Mouse (Mus musculus): ENCODE measurements at regions not wholly inside any gene's neighbourhood (a gene's known extent, or its start where the extent isn't known, plus 50 kb on each side); places are given as distances from the start of the nearest gene placed in this dataset.

DNA sequence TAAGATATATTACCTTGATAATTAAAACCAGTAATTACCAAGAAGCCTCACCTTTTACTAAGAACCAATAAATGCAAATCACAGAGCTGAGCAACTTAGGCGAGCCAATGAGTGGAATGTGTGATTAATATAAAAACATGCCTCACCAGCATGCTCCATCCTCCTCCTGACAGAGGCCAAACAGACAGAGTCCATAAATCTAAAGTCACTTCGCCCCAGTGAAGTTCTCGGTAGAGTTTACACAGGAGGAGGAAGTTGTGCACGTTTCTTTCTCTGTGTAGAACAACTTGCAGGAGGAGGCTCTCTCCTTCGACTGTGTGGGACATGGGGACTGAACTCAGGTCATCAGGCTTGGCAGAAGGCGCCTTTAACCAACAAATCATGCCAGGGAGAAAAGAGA lies 139.5 kb upstream of the Cops8 start:
- Histone ChIP-seq H3K4me3 (ENCODE audit: low read depth, low read length) (no peak overlapping the region), H3K9ac (replicated peaks; ENCODE audit: low read length) (no peak overlapping the region), H3K4me1 (ENCODE audit: control insufficient read depth, insufficient read depth, low read length) (no peaks in the 10 kb centered on the region; the same call in 1 of the 2 replicates), H3K36me3 (replicated peaks; ENCODE audit: control insufficient read depth, insufficient read depth, low read depth, low read length) (no peaks in the 10 kb centered on the region), H3K9me3 (replicated peaks; ENCODE audit: control insufficient read depth, low read length) (no peaks in the 10 kb centered on the region), H3K27me3 (ENCODE audit: control insufficient read depth, insufficient read depth, low read length) (no peaks in the 10 kb centered on the region), H3K27ac (replicated peaks; ENCODE audit: low read depth, low read length) (no peak overlapping the region), H3K4me2 (ENCODE audit: low read depth, low read length) (no peak overlapping the region)
- DNase-seq (ENCODE audit: low spot score) (no peak), ATAC-seq (replicated peaks; ENCODE audit: insufficient number of reproducible peaks, low FRiP score, low TSS enrichment, low read depth) (no peak)
- WGBS = 83% methylated on average over 6 of the region's 6 CpGs

DNA sequence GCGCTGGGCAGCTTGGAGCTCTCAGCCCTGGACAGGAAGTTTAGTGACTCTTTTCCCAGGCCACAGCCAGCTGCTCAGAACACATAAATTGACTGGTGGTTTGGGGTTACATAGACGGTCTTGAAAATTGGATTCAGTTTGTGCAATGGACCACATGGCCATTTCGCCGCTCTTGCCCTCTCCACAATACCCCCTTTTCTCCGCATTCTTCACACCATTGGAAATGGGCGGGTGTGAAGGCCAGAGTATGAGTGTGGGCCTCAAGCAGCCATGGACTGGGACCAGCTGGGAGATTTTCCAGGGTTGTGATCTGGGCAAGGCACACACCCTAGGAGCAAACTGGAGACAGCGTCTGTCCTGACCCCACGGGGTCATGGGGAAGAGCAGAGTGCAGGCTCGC lies 135.1 kb upstream of the Cops8 start:
- WGBS = 81% methylated on average over 9 of the region's 9 CpGs
- DNase-seq (ENCODE audit: low spot score) (no peak), ATAC-seq (replicated peaks; ENCODE audit: insufficient number of reproducible peaks, low FRiP score, low TSS enrichment, low read depth) (peak; percentile 44; the same call in 1 of the 2 replicates)
- Histone ChIP-seq H3K4me2 (ENCODE audit: low read depth, low read length) (no peak overlapping the region), H3K27ac (replicated peaks; ENCODE audit: low read depth, low read length) (no peak overlapping the region), H3K4me1 (ENCODE audit: control insufficient read depth, insufficient read depth, low read length) (no peaks in the 10 kb centered on the region; the same call in 1 of the 2 replicates), H3K9me3 (replicated peaks; ENCODE audit: control insufficient read depth, low read length) (no peaks in the 10 kb centered on the region), H3K36me3 (replicated peaks; ENCODE audit: control insufficient read depth, insufficient read depth, low read depth, low read length) (no peaks in the 10 kb centered on the region), H3K27me3 (ENCODE audit: control insufficient read depth, insufficient read depth, low read length) (no peaks in the 10 kb centered on the region), H3K4me3 (ENCODE audit: low read depth, low read length) (no peak overlapping the region), H3K9ac (replicated peaks; ENCODE audit: low read length) (no peak overlapping the region)

GRCm38 (mm10) chr1:90470996-90471395 lies 131.8 kb upstream of the Cops8 start:
- no peak for DNase-seq (ENCODE audit: low spot score)
- Histone ChIP-seq H3K36me3 (replicated peaks; ENCODE audit: control insufficient read depth, insufficient read depth, low read depth, low read length) (no peaks in the 10 kb centered on the region), H3K4me2 (ENCODE audit: low read depth, low read length) (no peak overlapping the region), H3K4me3 (ENCODE audit: low read depth, low read length) (no peak overlapping the region), H3K9ac (replicated peaks; ENCODE audit: low read length) (no peak overlapping the region), H3K27me3 (ENCODE audit: control insufficient read depth, insufficient read depth, low read length) (no peaks in the 10 kb centered on the region), H3K27ac (replicated peaks; ENCODE audit: low read depth, low read length) (no peak overlapping the region), H3K9me3 (replicated peaks; ENCODE audit: control insufficient read depth, low read length) (no peaks in the 10 kb centered on the region), H3K4me1 (ENCODE audit: control insufficient read depth, insufficient read depth, low read length) (no peaks in the 10 kb centered on the region; the same call in none of the 2 replicates)
- 57% methylated on average over 10 of the region's 10 CpGs for WGBS
- no peak for ATAC-seq (replicated peaks; ENCODE audit: insufficient number of reproducible peaks, low FRiP score, low TSS enrichment, low read depth)

DNA sequence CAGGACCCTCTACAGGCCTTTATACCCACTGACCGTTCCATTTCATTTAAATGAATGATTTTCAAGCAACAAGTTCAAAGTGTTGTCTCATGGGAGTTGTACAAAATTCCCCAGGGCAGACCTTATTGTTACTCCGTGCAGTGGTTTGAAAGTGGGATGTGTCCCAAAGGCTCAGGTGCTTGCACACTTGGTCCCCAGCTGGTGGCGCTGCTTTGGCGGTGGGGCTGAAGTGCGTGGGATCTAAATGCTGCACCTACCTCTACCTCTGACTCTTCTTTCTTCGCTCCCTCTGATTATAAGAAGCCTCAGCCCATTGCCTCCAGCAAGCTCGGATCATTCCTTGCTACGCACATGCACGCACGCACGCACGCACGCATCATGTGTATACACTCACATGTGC lies 131.0 kb upstream of the Cops8 start:
- Histone ChIP-seq H3K4me2 (ENCODE audit: low read depth, low read length) (no peak overlapping the region), H3K9ac (replicated peaks; ENCODE audit: low read length) (no peak overlapping the region), H3K9me3 (replicated peaks; ENCODE audit: control insufficient read depth, low read length) (no peaks in the 10 kb centered on the region), H3K27ac (replicated peaks; ENCODE audit: low read depth, low read length) (no peak overlapping the region), H3K36me3 (replicated peaks; ENCODE audit: control insufficient read depth, insufficient read depth, low read depth, low read length) (no peaks in the 10 kb centered on the region), H3K4me1 (ENCODE audit: control insufficient read depth, insufficient read depth, low read length) (no peaks in the 10 kb centered on the region; the same call in none of the 2 replicates), H3K4me3 (ENCODE audit: low read depth, low read length) (no peak overlapping the region), H3K27me3 (ENCODE audit: control insufficient read depth, insufficient read depth, low read length) (no peaks in the 10 kb centered on the region)
- 89% methylated on average over 13 of the region's 13 CpGs for WGBS
- DNase-seq (ENCODE audit: low spot score) = no peak
- ATAC-seq (replicated peaks; ENCODE audit: insufficient number of reproducible peaks, low FRiP score, low TSS enrichment, low read depth) = no peak

DNA sequence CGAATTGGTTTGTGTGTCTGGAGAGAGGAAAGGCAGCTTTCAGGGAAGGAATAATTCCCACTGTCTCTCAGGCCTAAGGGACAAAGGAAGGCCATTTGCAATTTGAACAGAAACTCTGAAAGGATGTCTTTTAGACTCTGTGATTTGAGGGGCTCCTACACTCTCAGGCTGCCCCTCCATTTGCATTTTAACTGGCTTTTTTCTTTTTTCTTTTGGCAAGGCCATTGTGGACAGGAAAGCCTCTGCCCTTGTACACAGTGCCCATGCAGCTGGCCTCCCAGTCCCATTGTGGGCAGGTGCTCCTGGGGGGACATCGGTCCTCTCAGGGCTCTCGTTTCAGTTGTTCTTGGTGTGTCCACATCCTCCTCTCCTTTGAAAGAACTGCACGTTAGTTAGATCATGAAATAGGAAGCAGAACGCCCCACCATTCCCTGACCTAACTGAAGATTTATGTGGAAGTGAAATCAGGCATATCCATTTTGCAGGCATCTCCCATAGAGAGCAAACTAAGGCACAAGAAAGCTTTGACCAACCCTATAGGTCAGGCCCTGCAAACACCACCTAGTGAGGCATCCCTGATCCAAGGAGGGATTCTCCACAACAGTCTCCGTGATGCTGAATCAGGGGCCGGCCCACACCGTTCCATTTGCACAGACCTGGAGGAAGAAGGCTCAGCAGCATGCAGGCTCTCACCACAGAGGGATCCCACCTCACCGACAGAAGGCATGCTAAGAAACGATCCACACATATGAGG lies 127.5 kb upstream of the Cops8 start:
- Histone ChIP-seq H3K4me2 (ENCODE audit: low read depth, low read length) (no peak overlapping the region), H3K4me3 (ENCODE audit: low read depth, low read length) (no peak overlapping the region), H3K36me3 (replicated peaks; ENCODE audit: control insufficient read depth, insufficient read depth, low read depth, low read length) (no peaks in the 10 kb centered on the region), H3K9me3 (replicated peaks; ENCODE audit: control insufficient read depth, low read length) (no peaks in the 10 kb centered on the region; the same call in 1 of the 2 replicates), H3K9ac (replicated peaks; ENCODE audit: low read length) (no peak overlapping the region), H3K27ac (replicated peaks; ENCODE audit: low read depth, low read length) (peak overlapping the region; percentile 35; the same call in 1 of the 2 replicates), H3K4me1 (ENCODE audit: control insufficient read depth, insufficient read depth, low read length) (no peaks in the 10 kb centered on the region; the same call in none of the 2 replicates), H3K27me3 (ENCODE audit: control insufficient read depth, insufficient read depth, low read length) (no peaks in the 10 kb centered on the region)
- DNase-seq (ENCODE audit: low spot score) = no peak
- no peak for ATAC-seq (replicated peaks; ENCODE audit: insufficient number of reproducible peaks, low FRiP score, low TSS enrichment, low read depth)
- WGBS = 73% methylated on average over 10 of the region's 10 CpGs

DNA sequence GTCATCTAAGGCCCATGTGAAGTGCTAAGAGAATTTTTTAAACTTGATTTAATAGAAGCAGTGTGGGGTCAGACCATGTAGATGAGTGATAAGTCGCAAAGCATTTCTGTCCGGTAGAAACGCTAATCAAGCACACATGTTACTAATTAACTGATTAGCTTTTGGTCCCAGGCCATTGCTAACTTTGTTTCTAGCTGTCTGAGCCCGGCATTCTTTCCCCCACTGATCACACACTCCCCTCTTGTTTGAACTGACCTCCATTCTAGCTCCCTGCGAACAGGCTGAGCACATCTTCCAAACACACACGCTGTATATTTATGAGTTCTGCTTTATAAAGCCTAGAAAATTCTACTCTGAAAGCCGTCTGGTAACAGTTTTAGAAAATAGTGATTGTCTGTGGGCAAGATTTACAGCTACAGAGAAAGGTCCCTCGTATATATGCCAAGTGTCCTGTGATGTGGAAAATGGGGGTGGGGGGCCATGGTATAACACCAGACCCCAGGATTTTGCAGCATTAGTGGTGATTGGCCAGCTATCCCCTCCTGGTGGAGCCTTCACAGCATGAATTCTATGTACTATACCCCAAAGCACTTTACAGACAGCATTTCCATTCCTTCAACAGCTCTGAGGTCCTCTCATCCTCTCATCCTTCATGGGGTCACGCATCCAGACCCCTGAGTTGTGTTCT lies 126.1 kb upstream of the Cops8 start:
- H3K27ac ChIP-seq (replicated peaks; ENCODE audit: low read depth, low read length) = peak overlapping the region; percentile 49; the same call in 1 of the 2 replicates
- no peaks in the 10 kb centered on the region for H3K36me3 ChIP-seq (replicated peaks; ENCODE audit: control insufficient read depth, insufficient read depth, low read depth, low read length)
- H3K27me3 ChIP-seq (ENCODE audit: control insufficient read depth, insufficient read depth, low read length) = no peaks in the 10 kb centered on the region
- no peak; the same call in 1 of the 2 replicates for ATAC-seq (replicated peaks; ENCODE audit: insufficient number of reproducible peaks, low FRiP score, low TSS enrichment, low read depth)
- 34% methylated on average over 9 of the region's 9 CpGs for WGBS
- no peak overlapping the region for H3K4me3 ChIP-seq (ENCODE audit: low read depth, low read length)
- H3K4me1 ChIP-seq (ENCODE audit: control insufficient read depth, insufficient read depth, low read length) = no peaks in the 10 kb centered on the region; the same call in 1 of the 2 replicates
- H3K4me2 ChIP-seq (ENCODE audit: low read depth, low read length) = no peak overlapping the region
- no peak overlapping the region for H3K9ac ChIP-seq (replicated peaks; ENCODE audit: low read length)
- H3K9me3 ChIP-seq (replicated peaks; ENCODE audit: control insufficient read depth, low read length) = no peaks in the 10 kb centered on the region; the same call in 1 of the 2 replicates
- peak; percentile 74 for DNase-seq (ENCODE audit: low spot score)

- Histone ChIP-seq H3K36me3 (replicated peaks; ENCODE audit: control insufficient read depth, insufficient read depth, low read depth, low read length) (no peaks in the 10 kb centered on the region), H3K4me3 (ENCODE audit: low read depth, low read length) (no peak overlapping the region), H3K27ac (replicated peaks; ENCODE audit: low read depth, low read length) (no peak overlapping the region), H3K27me3 (ENCODE audit: control insufficient read depth, insufficient read depth, low read length) (no peaks in the 10 kb centered on the region), H3K9me3 (replicated peaks; ENCODE audit: control insufficient read depth, low read length) (no peaks in the 10 kb centered on the region; the same call in 1 of the 2 replicates), H3K4me1 (ENCODE audit: control insufficient read depth, insufficient read depth, low read length) (no peaks in the 10 kb centered on the region; the same call in 1 of the 2 replicates), H3K4me2 (ENCODE audit: low read depth, low read length) (no peak overlapping the region), H3K9ac (replicated peaks; ENCODE audit: low read length) (no peak overlapping the region)
- DNase-seq (ENCODE audit: low spot score) (no peak), ATAC-seq (replicated peaks; ENCODE audit: insufficient number of reproducible peaks, low FRiP score, low TSS enrichment, low read depth) (no peak)
- 88% methylated on average over 2 of the region's 2 CpGs for WGBS
Measured at GRCm38 (mm10) chr1:90478839-90479238, 123.9 kb upstream of the Cops8 start.

- Histone ChIP-seq H3K4me3 (ENCODE audit: low read depth, low read length) (no peak overlapping the region), H3K27me3 (ENCODE audit: control insufficient read depth, insufficient read depth, low read length) (no peaks in the 10 kb centered on the region), H3K36me3 (replicated peaks; ENCODE audit: control insufficient read depth, insufficient read depth, low read depth, low read length) (no peaks in the 10 kb centered on the region), H3K9me3 (replicated peaks; ENCODE audit: control insufficient read depth, low read length) (no peaks in the 10 kb centered on the region; the same call in 1 of the 2 replicates), H3K9ac (replicated peaks; ENCODE audit: low read length) (no peak overlapping the region), H3K4me1 (ENCODE audit: control insufficient read depth, insufficient read depth, low read length) (no peaks in the 10 kb centered on the region), H3K4me2 (ENCODE audit: low read depth, low read length) (no peak overlapping the region), H3K27ac (replicated peaks; ENCODE audit: low read depth, low read length) (no peak overlapping the region)
- WGBS = 84% methylated on average over 5 of the region's 5 CpGs
- ATAC-seq (replicated peaks; ENCODE audit: insufficient number of reproducible peaks, low FRiP score, low TSS enrichment, low read depth) (no peak), DNase-seq (ENCODE audit: low spot score) (no peak)
Measured at GRCm38 (mm10) chr1:90481247-90481646, 121.5 kb upstream of the Cops8 start.
